Mouse (Mus musculus) intestine, embryonic 14.5 days (tissue): Measurements from ENCODE around the gene Angptl6. TPM values are rescaled to one million over a fixed set of nuclear protein-coding genes. Genes with fewer than 3 reads are reported as not detected.

Source experiments
- ATAC-seq: fragments of 200-750 bp; cut with Nextera tagmentation; replicated peaks from 2 replicates; pipeline ENCODE4 v1.8.0; 2017; ENCODE audit warnings: low read depth, moderate number of reproducible peaks, moderate TSS enrichment, moderate library complexity; ENCODE audit not compliant: low FRiP score, low TSS enrichment
- DNase-seq: peaks from one replicate; pipeline ENCODE4 v3.0.0-alpha.2; 2018; ENCODE audit warnings: low spot score
- H3K27ac ChIP-seq: fragments of 300-500 bp; sonication (generic); 2 replicates; pipeline ENCODE4 v1.5.1; 2014; ENCODE audit warnings: low read depth, mild to moderate bottlenecking, control low read depth
- H3K27me3 ChIP-seq: fragments of 300-500 bp; sonication (generic); replicated peaks from 2 replicates; pipeline ENCODE4 v1.6.1; 2014; ENCODE audit warnings: low read length, control low read depth; ENCODE audit not compliant: control insufficient read depth, insufficient read depth
- H3K36me3 ChIP-seq: fragments of 300-500 bp; sonication (generic); 2 replicates; pipeline ENCODE4 v1.6.1; 2014; ENCODE audit warnings: low read length, control low read depth; ENCODE audit not compliant: control insufficient read depth, insufficient read depth
- H3K4me1 ChIP-seq: fragments of 300-500 bp; sonication (generic); replicated peaks from 2 replicates; pipeline ENCODE4 v1.6.1; 2014; ENCODE audit warnings: low read length, control low read depth, mixed read lengths; ENCODE audit not compliant: control insufficient read depth, insufficient read depth
- H3K4me2 ChIP-seq: fragments of 300-500 bp; sonication (generic); 2 replicates; pipeline ENCODE4 v1.6.1; 2014; ENCODE audit warnings: low read length
- H3K4me3 ChIP-seq: fragments of 300-500 bp; sonication (generic); 2 replicates; pipeline ENCODE4 v1.5.1; 2014; ENCODE audit warnings: low read depth, low read length, control low read depth, mixed read lengths
- H3K9ac ChIP-seq: fragments of 300-500 bp; sonication (generic); 2 replicates; pipeline ENCODE4 v1.6.1; 2014; ENCODE audit warnings: mild to moderate bottlenecking, low read length
- H3K9me3 ChIP-seq: fragments of 300-500 bp; sonication (generic); 2 replicates; pipeline ENCODE4 v1.6.1; 2016; ENCODE audit warnings: low read length, control low read depth; ENCODE audit not compliant: control insufficient read depth
- WGBS: fragments of 180-500 bp; shearing (Covaris S2); extraction: QIAGEN DNeasy Blood & Tissue Kit; methylation state at CpG from one replicate; pipeline ENCODE4 v1.1.7; 2014; 5-methylcytosine and 5-hydroxymethylcytosine counted together
- polyA plus RNA-seq: library from polyadenylated mRNA; unstranded; fragments of >200 nt; fragmentation: Nextera tagmentation; extraction: Ambion mirVana; gene quantifications from 2 replicates; pipeline ENCODE4 v1.2.1, GENCODE M21; 2014

Gene Angptl6
- 8.1 and 10.0 TPM in 2 replicates for polyA plus RNA-seq

GRCm38 (mm10) chr9:20879097-20879792, at the start of gene Angptl6:
TSS of gene Angptl6 (minus strand) at chr9:20879727.
- 66% methylated on average over 13 of the region's 13 CpGs for WGBS

GRCm38 (mm10) chr9:20923258-20923657, 43.7 kb upstream of the Angptl6 start:
- H3K27ac ChIP-seq = no peak overlapping the region

More at GRCm38 (mm10) chr9:20879097-20879792, at the start of gene Angptl6:
- peak within 1 kb of the TSS; percentile 66 for H3K9ac ChIP-seq
- H3K4me2 ChIP-seq = peak within 1 kb of the TSS; percentile 66
- ATAC-seq (no peak), DNase-seq (peak; percentile 53)
- H3K27me3 ChIP-seq = no peaks in the 10 kb centered on the region
- H3K27ac ChIP-seq = peak within 1 kb of the TSS; percentile 91
- peak within 1 kb of the TSS; percentile 36 for H3K4me3 ChIP-seq
- H3K9me3 ChIP-seq = no peaks in the 10 kb centered on the region
- H3K36me3 ChIP-seq = no peaks in the 10 kb centered on the region
- peaks cover 5% of the 10 kb centered on the region; the same call in 1 of the 2 replicates for H3K4me1 ChIP-seq

GRCm38 (mm10) chr9:20916160-20916559, 36.6 kb upstream of the Angptl6 start:
- Histone ChIP-seq H3K4me2 (no peak overlapping the region), H3K27ac (no peak overlapping the region), H3K9me3 (no peaks in the 10 kb centered on the region), H3K4me3 (no peak overlapping the region), H3K27me3 (no peaks in the 10 kb centered on the region), H3K9ac (no peak overlapping the region), H3K36me3 (peaks cover 100% of the 10 kb centered on the region), H3K4me1 (no peaks in the 10 kb centered on the region)
- no peak for DNase-seq
- no peak for ATAC-seq
- 78% methylated on average over 4 of the region's 4 CpGs for WGBS

More at GRCm38 (mm10) chr9:20923258-20923657, 43.7 kb upstream of the Angptl6 start:
- H3K36me3 ChIP-seq = peaks cover 100% of the 10 kb centered on the region
- no peak overlapping the region for H3K4me2 ChIP-seq
- H3K27me3 ChIP-seq = no peaks in the 10 kb centered on the region
- H3K9me3 ChIP-seq = no peaks in the 10 kb centered on the region
- ATAC-seq (no peak), DNase-seq (no peak)
- no peaks in the 10 kb centered on the region for H3K4me1 ChIP-seq
- WGBS = 99% methylated on average over 3 of the region's 3 CpGs
- H3K4me3 ChIP-seq = no peak overlapping the region
- H3K9ac ChIP-seq = no peak overlapping the region

- 93% methylated on average over 9 of the region's 9 CpGs for WGBS
- H3K4me3 ChIP-seq = no peak overlapping the region
- H3K36me3 ChIP-seq = peaks cover 100% of the 10 kb centered on the region
- H3K4me1 ChIP-seq = no peaks in the 10 kb centered on the region
- H3K27ac ChIP-seq = no peak overlapping the region
- H3K27me3 ChIP-seq = no peaks in the 10 kb centered on the region
- H3K9ac ChIP-seq = no peak overlapping the region
- no peak for ATAC-seq
- H3K4me2 ChIP-seq = no peak overlapping the region
- H3K9me3 ChIP-seq = no peaks in the 10 kb centered on the region
- no peak for DNase-seq
Observed at GRCm38 (mm10) chr9:20909948-20910347, 30.4 kb upstream of the Angptl6 start.

GRCm38 (mm10) chr9:20902174-20902491, 22.6 kb upstream of the Angptl6 start:
- Histone ChIP-seq H3K4me3 (no peak overlapping the region), H3K4me1 (peaks cover 6% of the 10 kb centered on the region), H3K36me3 (peaks cover 25% of the 10 kb centered on the region), H3K9ac (no peak overlapping the region), H3K9me3 (no peaks in the 10 kb centered on the region), H3K4me2 (no peak overlapping the region), H3K27ac (no peak overlapping the region), H3K27me3 (no peaks in the 10 kb centered on the region)
- ATAC-seq (no peak), DNase-seq (no peak)
- WGBS = 17% methylated on average over 6 of the region's 6 CpGs

GRCm38 (mm10) chr9:20901466-20902173, 22.1 kb upstream of the Angptl6 start:
- H3K9me3 ChIP-seq = no peaks in the 10 kb centered on the region
- H3K9ac ChIP-seq = no peak overlapping the region
- DNase-seq = no peak

GRCm38 (mm10) chr9:20898511-20899073, 19.1 kb upstream of the Angptl6 start, which contains the start of gene Eif3g:
TSS of gene Eif3g (minus strand) at chr9:20898623.
- ATAC-seq (peak; percentile 83), DNase-seq (peak; percentile 89)
- Histone ChIP-seq H3K9me3 (no peaks in the 10 kb centered on the region), H3K36me3 (peaks cover 38% of the 10 kb centered on the region), H3K27ac (no peak within 1 kb of the TSS), H3K4me1 (peaks cover 8% of the 10 kb centered on the region), H3K4me2 (peak within 1 kb of the TSS; percentile 98), H3K27me3 (no peaks in the 10 kb centered on the region), H3K9ac (peak within 1 kb of the TSS; percentile 85), H3K4me3 (peak within 1 kb of the TSS; percentile 97)
- WGBS = 6% methylated on average over 34 of the region's 34 CpGs

More at GRCm38 (mm10) chr9:20901466-20902173, 22.1 kb upstream of the Angptl6 start:
- no peak overlapping the region for H3K27ac ChIP-seq
- ATAC-seq = no peak
- H3K4me1 ChIP-seq = peaks cover 8% of the 10 kb centered on the region
- no peaks in the 10 kb centered on the region for H3K27me3 ChIP-seq
- 13% methylated on average over 13 of the region's 13 CpGs for WGBS
- no peak overlapping the region for H3K4me2 ChIP-seq
- peaks cover 25% of the 10 kb centered on the region for H3K36me3 ChIP-seq
- no peak overlapping the region for H3K4me3 ChIP-seq

GRCm38 (mm10) chr9:20897736-20898510, 18.4 kb upstream of the Angptl6 start:
- 4% methylated on average over 33 of the region's 39 CpGs for WGBS
- Histone ChIP-seq H3K36me3 (peaks cover 44% of the 10 kb centered on the region), H3K4me2 (peak overlapping the region; percentile 98), H3K27ac (no peak overlapping the region), H3K4me1 (peaks cover 8% of the 10 kb centered on the region), H3K27me3 (no peaks in the 10 kb centered on the region), H3K4me3 (peak overlapping the region; percentile 97), H3K9ac (peak overlapping the region; percentile 85), H3K9me3 (no peaks in the 10 kb centered on the region)
- ATAC-seq = peak; percentile 54
- DNase-seq = no peak
